Mouse (Mus musculus) thymus, adult 2 months (tissue): ENCODE data around the gene Chn2.

Source experiments
- CTCF ChIP-seq: fragments of 200-500 bp; IDR thresholded peaks from 2 replicates; pipeline ENCODE4 v1.5.1; 2012; ENCODE audit warnings: mild to moderate bottlenecking, control low read depth, low read length, moderate library complexity, borderline replicate concordance; ENCODE audit not compliant: control insufficient read depth, poor library complexity, insufficient read depth; ENCODE audit errors: extremely low read depth
- POLR2A ChIP-seq: fragments of 200-500 bp; IDR thresholded peaks from 2 replicates; pipeline ENCODE4 v1.6.1; 2012; ENCODE audit warnings: mild to moderate bottlenecking, low read length, control low read depth, moderate library complexity; ENCODE audit not compliant: control insufficient read depth, poor library complexity, insufficient read depth; ENCODE audit errors: extremely low read depth

- no peak for TF ChIP-seq POLR2A
- TF ChIP-seq CTCF = no peak
These were observed 121.9 kb downstream of the Chn2 start for GRCm38 (mm10) chr6:54161246-54161645.
